Mouse (Mus musculus): ENCODE measurements around the gene Pik3ap1. TPM values are rescaled to one million over a fixed set of nuclear protein-coding genes. Genes with fewer than 3 reads are reported as not detected.

Gene Pik3ap1
- total and polyA plus RNA-seq, 3 experiments: 26.7 to 106 (median 37.4) TPM

GRCm38 (mm10) chr19:41379195-41379594 is 5.7 kb downstream of the Pik3ap1 start:
- TF ChIP-seq HCFC1 (IDR thresholded peaks at IDR 0.05; ENCODE audit: low read depth, low read length) (no peak), NELFE (IDR thresholded peaks at IDR 0.05; ENCODE audit: low read depth, low read length) (no peak), ELF1 (IDR thresholded peaks at IDR 0.05; ENCODE audit: low read depth, low read length) (no peak)
- no peak overlapping the region for H3K9ac ChIP-seq (ENCODE audit: insufficient read depth, low read depth)
- H3K4me2 ChIP-seq (ENCODE audit: insufficient read depth, low read depth, poor library complexity, severe bottlenecking): no peak overlapping the region
- no peaks in the 10 kb centered on the region for H3K27me3 ChIP-seq (replicated peaks)
- no peak for DNase-seq (ENCODE audit: extremely low read depth)
- no peak overlapping the region for H3K27ac ChIP-seq (ENCODE audit: insufficient read depth, low read depth)
- dilution Hi-C loops (cut with MboI; ENCODE audit: extremely low pct_ligation_motif_present, extremely low pct_unique_long_range_greater_than_20kb, low sequenced_read_pairs) (no loop called here), in situ Hi-C loops (cut with MboI; ENCODE audit: low pct_ligation_motif_present, low pct_unique_long_range_greater_than_20kb, low sequenced_read_pairs) (no loop called here)
- peaks cover 8% of the 10 kb centered on the region for H3K9me3 ChIP-seq (replicated peaks; ENCODE audit: low read length)
- H3K4me3 ChIP-seq (replicated peaks in 1 of 3; ENCODE audit: low read depth in 2 of 3, low read length in 2 of 3, poor library complexity in 1 of 3): no peak overlapping the region
- peaks cover 11 to 79% of the 10 kb centered on the region in 2 experiments for H3K4me1 ChIP-seq (ENCODE audit: control insufficient read depth in 1 of 2, insufficient read depth in 2 of 2)
- peaks cover 14% of the 10 kb centered on the region for H3K79me2 ChIP-seq (replicated peaks; ENCODE audit: control insufficient read depth, extremely low read depth, insufficient read depth, poor library complexity, severe bottlenecking)
- peaks cover 25 to 56% of the 10 kb centered on the region in 2 experiments for H3K36me3 ChIP-seq (replicated peaks in 1 of 2; ENCODE audit: control insufficient read depth in 1 of 2, insufficient read depth in 1 of 2, low read length in 1 of 2)

GRCm38 (mm10) chr19:41375791-41376190 is 9.1 kb downstream of the Pik3ap1 start:
- Histone ChIP-seq H3K79me2 (replicated peaks; ENCODE audit: control insufficient read depth, extremely low read depth, insufficient read depth, poor library complexity, severe bottlenecking) (peaks cover 10% of the 10 kb centered on the region; the same call in 1 of the 2 replicates), H3K36me3 (replicated peaks in 1 of 2; ENCODE audit: control insufficient read depth in 1 of 2, insufficient read depth in 1 of 2, low read length in 1 of 2) (peaks cover 29 to 68% of the 10 kb centered on the region in 2 experiments), H3K9me3 (replicated peaks; ENCODE audit: low read length) (peaks cover 11% of the 10 kb centered on the region), H3K4me1 (ENCODE audit: control insufficient read depth in 1 of 2, insufficient read depth in 2 of 2) (peaks cover 21 to 87% of the 10 kb centered on the region in 2 experiments), H3K9ac (ENCODE audit: insufficient read depth, low read depth) (no peak overlapping the region), H3K27me3 (replicated peaks) (no peaks in the 10 kb centered on the region), H3K27ac (ENCODE audit: insufficient read depth, low read depth) (no peak overlapping the region; the same call in 1 of the 2 replicates), H3K4me2 (ENCODE audit: insufficient read depth, low read depth, poor library complexity, severe bottlenecking) (no peak overlapping the region), H3K4me3 (replicated peaks in 1 of 3; ENCODE audit: low read depth in 2 of 3, low read length in 2 of 3, poor library complexity in 1 of 3) (no peak overlapping the region)
- no peak for TF ChIP-seq POLR2A (IDR thresholded peaks at IDR 0.05; ENCODE audit: low read depth, low read length)
- TF ChIP-seq CHD2 (IDR thresholded peaks at IDR 0.05; ENCODE audit: low read length): no peak
- TF ChIP-seq EP300 (IDR thresholded peaks at IDR 0.05; ENCODE audit: low read length): no peak
- TF ChIP-seq NRF1 (IDR thresholded peaks at IDR 0.05; ENCODE audit: low read depth, low read length): no peak
- no peak for TF ChIP-seq RCOR1 (conservative IDR thresholded peaks at IDR 0.05; ENCODE audit: low read depth, low read length)
- no peak for TF ChIP-seq TBP (conservative IDR thresholded peaks at IDR 0.05; ENCODE audit: low read depth, low read length)
- TF ChIP-seq MAFK (IDR thresholded peaks at IDR 0.05; ENCODE audit: insufficient replicate concordance, low read length): no peak
- TF ChIP-seq JUND (conservative IDR thresholded peaks at IDR 0.05; ENCODE audit: low read depth, low read length): no peak
- no peak for TF ChIP-seq SIN3A (IDR thresholded peaks at IDR 0.05; ENCODE audit: low read length)
- TF ChIP-seq IRF4 (IDR thresholded peaks at IDR 0.05; ENCODE audit: low read depth, low read length): no peak
- no peak for TF ChIP-seq TCF12 (IDR thresholded peaks at IDR 0.05; ENCODE audit: low read depth, low read length)
- TF ChIP-seq CTCF (conservative IDR thresholded peaks at IDR 0.05 in 1 of 2, IDR thresholded peaks at IDR 0.05 in 1 of 2; ENCODE audit: low read depth in 2 of 2, low read length in 2 of 2): no peak
- TF ChIP-seq ZC3H11A (IDR thresholded peaks at IDR 0.05; ENCODE audit: low read depth, low read length): no peak
- no peak for TF ChIP-seq MAX (IDR thresholded peaks at IDR 0.05; ENCODE audit: low read length)
- TF ChIP-seq RAD21 (IDR thresholded peaks at IDR 0.05; ENCODE audit: low read depth, low read length): no peak
- no peak for TF ChIP-seq ELF1 (IDR thresholded peaks at IDR 0.05; ENCODE audit: low read depth, low read length)
- no peak for TF ChIP-seq HCFC1 (IDR thresholded peaks at IDR 0.05; ENCODE audit: low read depth, low read length)
- in situ Hi-C loops (cut with MboI; ENCODE audit: low pct_ligation_motif_present, low pct_unique_long_range_greater_than_20kb, low sequenced_read_pairs): no loop called here
- no peak for DNase-seq (ENCODE audit: extremely low read depth)
- dilution Hi-C loops (cut with MboI; ENCODE audit: extremely low pct_ligation_motif_present, extremely low pct_unique_long_range_greater_than_20kb, low sequenced_read_pairs): no loop called here

Data from CH12.LX (cell line).